Mouse (Mus musculus): Measurements from ENCODE around the gene Ccdc63. TPM values are rescaled to one million over a fixed set of nuclear protein-coding genes. Genes with fewer than 3 reads are reported as not detected.

Ccdc63 gene
- polyA plus RNA-seq, 1 experiment from 2014 or later, result 0.19 TPM

DNA sequence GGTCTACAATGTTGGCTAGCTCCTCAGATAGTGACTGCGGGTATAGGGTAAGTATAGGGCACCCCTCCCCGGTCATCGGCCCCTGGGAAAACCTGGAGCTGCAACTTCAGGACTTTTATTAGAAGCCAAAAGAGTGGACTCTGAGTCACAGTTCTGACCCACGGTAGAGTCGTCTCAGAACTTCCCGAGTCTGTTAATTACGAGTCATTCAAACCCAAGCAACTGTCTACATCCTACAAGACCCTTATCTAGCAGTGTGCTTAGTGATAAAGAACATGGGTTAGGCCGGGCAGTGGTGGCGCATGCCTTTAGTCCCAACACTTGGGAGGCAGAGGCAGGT, 7.6 kb downstream of the Ccdc63 start:
- Histone ChIP-seq H3K4me1 (ENCODE audit: control insufficient read depth, insufficient read depth, low read depth, low read length) (peaks cover 8% of the 10 kb centered on the region), H3K4me3 (ENCODE audit: low read length) (no peak overlapping the region), H3K27ac (ENCODE audit: low read depth, low read length) (no peak overlapping the region), H3K36me3 (ENCODE audit: control insufficient read depth, insufficient read depth, low read length) (no peaks in the 10 kb centered on the region), H3K4me2 (ENCODE audit: low read length) (no peak overlapping the region), H3K9ac (ENCODE audit: low read depth, low read length) (no peak overlapping the region), H3K9me3 (ENCODE audit: control insufficient read depth, low read length) (no peaks in the 10 kb centered on the region), H3K27me3 (replicated peaks; ENCODE audit: control insufficient read depth, insufficient read depth, low read length) (peaks cover 6% of the 10 kb centered on the region)
- ATAC-seq, result no peak
- 94% methylated on average over 9 of the region's 9 CpGs for WGBS

DNA sequence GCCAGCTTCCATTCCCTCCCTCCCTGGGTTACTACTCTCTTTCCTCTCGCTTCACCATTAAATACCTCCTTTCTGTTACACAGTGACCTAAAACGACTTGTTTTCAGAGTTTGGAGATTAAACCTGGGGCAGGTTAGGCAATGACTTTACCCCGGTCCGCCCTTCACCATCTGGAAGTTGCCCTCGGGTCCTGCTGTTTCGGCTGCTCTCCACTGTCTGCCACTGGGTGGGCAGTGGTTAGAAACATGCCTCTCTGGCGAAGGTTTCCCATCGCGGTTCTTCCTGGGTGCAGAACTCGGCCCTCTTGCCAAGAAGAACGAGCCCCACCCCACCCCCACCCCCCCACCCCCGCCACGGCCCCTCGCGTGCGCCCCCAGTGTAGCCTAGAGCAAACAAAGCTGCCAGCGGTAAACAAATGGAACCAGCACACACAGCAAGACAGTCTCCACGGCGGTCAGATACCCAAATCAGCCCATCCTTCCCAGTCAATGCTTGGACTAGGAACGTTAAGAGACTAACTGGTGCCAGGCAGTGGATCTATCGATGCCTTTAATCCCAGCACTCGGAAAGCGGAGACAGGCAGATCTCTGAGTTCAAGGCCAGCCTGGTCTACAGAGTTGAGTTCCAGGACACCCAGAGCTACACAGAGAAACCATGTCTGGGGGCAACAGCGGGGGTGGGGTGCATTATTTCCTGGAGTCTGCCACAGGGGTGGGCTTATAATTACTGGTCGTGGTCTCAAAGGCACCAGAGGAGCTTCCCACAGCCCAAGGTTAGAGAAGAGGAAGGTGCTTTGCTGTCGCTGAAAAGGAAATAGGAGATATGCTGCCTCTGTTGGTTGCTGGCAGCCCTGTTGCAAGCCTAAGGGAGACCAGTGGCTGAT, 8.2 kb downstream of the Ccdc63 start:
- no peak overlapping the region for H3K27ac ChIP-seq (ENCODE audit: low read depth, low read length)
- H3K4me1 ChIP-seq (ENCODE audit: control insufficient read depth, insufficient read depth, low read depth, low read length), result peaks cover 8% of the 10 kb centered on the region
- 0 out of 2 replicates have a peak, but pooled peaks have one; percentile 24 for ATAC-seq
- peak overlapping the region; percentile 35; the same call in 1 of the 2 replicates for H3K9ac ChIP-seq (ENCODE audit: low read depth, low read length)
- H3K36me3 ChIP-seq (ENCODE audit: control insufficient read depth, insufficient read depth, low read length), result no peaks in the 10 kb centered on the region
- peak overlapping the region; percentile 29 for H3K4me3 ChIP-seq (ENCODE audit: low read length)
- H3K9me3 ChIP-seq (ENCODE audit: control insufficient read depth, low read length), result no peaks in the 10 kb centered on the region
- 28% methylated on average over 21 of the region's 26 CpGs for WGBS
- peak overlapping the region; percentile 59 for H3K4me2 ChIP-seq (ENCODE audit: low read length)
- H3K27me3 ChIP-seq (replicated peaks; ENCODE audit: control insufficient read depth, insufficient read depth, low read length), result peaks cover 6% of the 10 kb centered on the region

DNA sequence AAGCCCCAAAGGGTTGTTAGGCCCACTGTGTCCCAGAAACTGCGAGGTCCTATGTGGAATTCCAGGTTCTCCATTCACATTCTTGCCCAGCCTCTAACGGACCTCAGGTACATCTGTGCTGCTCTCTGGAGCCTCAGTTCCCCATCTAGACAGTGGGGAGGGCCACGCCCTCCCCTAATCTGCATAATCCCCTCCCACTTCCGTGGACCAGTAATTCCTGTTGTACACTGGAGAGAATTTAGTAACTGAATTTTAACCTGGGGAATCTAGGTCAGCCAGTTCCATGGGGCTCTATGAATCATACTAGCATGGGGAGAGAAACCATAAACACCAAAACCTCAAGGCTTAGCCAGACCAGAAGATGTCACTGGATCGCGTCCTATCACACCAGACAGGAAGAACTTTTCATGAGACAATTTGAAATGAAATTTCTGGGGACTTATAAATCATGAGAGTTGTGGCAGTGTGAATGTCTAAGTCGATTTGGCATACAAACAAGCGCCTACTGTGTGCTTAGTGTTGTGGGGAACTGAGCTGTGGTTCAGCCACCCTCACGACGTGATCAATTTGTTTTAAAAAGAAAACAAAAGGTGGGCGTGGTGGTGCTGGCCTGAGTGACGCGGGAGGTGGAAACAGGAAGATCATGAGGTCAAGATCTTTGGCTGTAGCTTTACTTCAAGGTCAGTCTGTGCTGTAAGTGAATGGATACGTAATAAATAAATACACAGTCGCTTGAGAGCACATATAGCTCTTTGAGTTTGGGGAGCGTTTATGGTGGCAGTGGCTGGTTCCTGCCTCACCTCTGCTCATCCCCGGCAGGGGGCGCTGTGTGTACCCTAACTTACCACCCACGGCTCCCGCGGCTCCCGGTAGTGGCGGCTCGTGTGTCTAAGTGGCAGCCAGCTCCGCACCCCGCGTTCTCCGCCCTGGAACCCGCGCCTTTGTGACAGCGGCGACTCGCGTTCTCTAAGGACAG, 9.3 kb downstream of the Ccdc63 start:
- H3K4me3 ChIP-seq (ENCODE audit: low read length), result peak overlapping the region; percentile 29
- 10% methylated on average over 34 of the region's 34 CpGs for WGBS
- H3K4me1 ChIP-seq (ENCODE audit: control insufficient read depth, insufficient read depth, low read depth, low read length), result peaks cover 8% of the 10 kb centered on the region
- H3K27ac ChIP-seq (ENCODE audit: low read depth, low read length), result no peak overlapping the region
- H3K27me3 ChIP-seq (replicated peaks; ENCODE audit: control insufficient read depth, insufficient read depth, low read length), result peaks cover 6% of the 10 kb centered on the region
- no peaks in the 10 kb centered on the region for H3K9me3 ChIP-seq (ENCODE audit: control insufficient read depth, low read length)
- peak overlapping the region; percentile 59 for H3K4me2 ChIP-seq (ENCODE audit: low read length)
- H3K9ac ChIP-seq (ENCODE audit: low read depth, low read length), result peak overlapping the region; percentile 35
- H3K36me3 ChIP-seq (ENCODE audit: control insufficient read depth, insufficient read depth, low read length), result no peaks in the 10 kb centered on the region
- 0 out of 2 replicates have a peak, but pooled peaks have one; percentile 27 for ATAC-seq

DNA sequence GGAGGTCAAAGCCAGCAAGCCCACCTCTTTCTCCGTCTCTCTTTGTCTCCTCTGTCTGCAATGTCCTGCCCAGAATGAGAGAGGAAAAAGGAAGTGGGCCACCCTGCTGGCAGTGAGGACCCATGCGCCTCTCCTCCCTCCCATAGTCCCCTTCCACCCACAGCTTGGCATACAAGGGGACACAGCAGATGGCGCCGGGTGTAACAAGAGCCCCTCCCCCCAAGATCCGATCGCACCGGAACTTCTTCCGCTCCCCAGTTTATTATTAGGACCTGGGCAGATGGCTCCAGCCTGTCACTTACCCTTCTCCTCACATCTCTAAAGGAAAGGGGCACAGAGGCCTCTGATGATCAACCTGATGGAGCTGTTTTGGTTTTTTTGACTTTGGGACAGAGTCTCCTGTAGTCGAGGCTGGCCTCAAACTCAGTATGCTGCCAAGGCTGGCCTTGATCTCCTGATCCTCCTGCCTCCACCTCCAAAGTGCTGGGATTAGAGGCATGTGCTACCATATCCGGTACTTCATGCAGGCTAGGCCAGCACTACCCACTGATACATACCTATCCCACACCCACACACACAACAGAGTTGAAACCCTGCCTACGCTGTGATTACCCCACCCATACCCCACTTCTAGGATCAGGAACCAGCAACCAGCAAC, 10.2 kb downstream of the Ccdc63 start:
- Histone ChIP-seq H3K27ac (ENCODE audit: low read depth, low read length) (no peak overlapping the region), H3K9me3 (ENCODE audit: control insufficient read depth, low read length) (no peaks in the 10 kb centered on the region), H3K4me2 (ENCODE audit: low read length) (no peak overlapping the region), H3K36me3 (ENCODE audit: control insufficient read depth, insufficient read depth, low read length) (no peaks in the 10 kb centered on the region), H3K4me3 (ENCODE audit: low read length) (no peak overlapping the region), H3K9ac (ENCODE audit: low read depth, low read length) (no peak overlapping the region), H3K27me3 (replicated peaks; ENCODE audit: control insufficient read depth, insufficient read depth, low read length) (peaks cover 6% of the 10 kb centered on the region), H3K4me1 (ENCODE audit: control insufficient read depth, insufficient read depth, low read depth, low read length) (peaks cover 8% of the 10 kb centered on the region)
- ATAC-seq, result no peak
- WGBS, result 69% methylated on average over 11 of the region's 11 CpGs

DNA sequence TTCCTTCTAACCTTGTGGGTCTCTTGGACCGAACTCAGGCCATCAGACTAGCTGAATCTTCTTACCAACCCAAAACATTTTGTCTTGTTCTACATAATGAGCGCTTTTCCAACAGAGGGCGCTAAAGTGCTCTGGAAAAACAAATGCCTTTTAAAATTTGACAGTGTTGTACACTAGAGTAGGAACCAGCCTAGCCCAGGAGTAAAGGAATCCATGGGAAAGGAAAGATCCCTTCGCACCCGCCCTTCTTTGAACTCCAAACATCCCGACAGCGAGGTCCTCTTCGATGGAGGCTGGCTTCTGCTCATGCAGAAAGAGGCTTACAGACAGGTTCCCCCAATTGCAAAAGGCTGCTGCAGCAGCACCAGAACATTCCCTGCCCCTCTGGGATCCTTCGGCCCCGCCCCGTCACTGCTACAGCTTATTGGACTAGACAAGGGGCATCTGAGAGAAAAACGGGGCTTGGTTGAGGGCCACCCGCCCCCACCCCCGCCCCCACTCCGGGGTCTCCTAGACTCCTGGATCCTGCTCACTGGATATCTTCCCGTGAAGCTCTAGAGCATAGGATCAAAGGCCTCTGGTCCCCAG, 11.5 kb downstream of the Ccdc63 start:
- peak overlapping the region; percentile 41 for H3K4me2 ChIP-seq (ENCODE audit: low read length)
- peak; percentile 67 for ATAC-seq

DNA sequence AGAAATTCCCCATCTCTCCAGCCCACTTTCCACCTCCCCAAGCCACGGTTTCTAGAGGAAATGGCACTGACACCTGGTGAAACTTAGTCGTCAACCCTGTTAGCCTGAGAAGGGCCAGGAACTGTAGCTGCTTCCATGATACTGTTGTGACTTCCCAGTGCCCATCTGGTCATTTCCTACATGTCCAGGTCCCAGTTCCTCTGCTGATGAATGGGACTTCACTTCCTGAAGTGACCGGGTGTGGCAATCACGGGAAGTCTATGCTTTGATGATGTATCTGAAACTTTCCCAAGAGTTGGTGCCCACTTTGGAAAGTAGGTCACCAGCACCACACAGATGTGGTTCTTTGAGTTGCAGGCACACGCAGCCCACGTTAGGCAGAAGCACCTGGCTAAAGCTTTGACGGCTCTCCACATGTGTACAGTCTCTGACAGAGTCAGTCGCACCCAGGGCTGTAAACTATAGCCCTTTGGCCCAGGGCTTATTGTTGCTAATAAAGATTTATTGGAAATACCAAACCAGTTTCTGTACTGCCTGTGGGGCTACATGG, 15.3 kb downstream of the Ccdc63 start:
- Histone ChIP-seq H3K4me3 (ENCODE audit: low read length) (no peak overlapping the region), H3K4me1 (ENCODE audit: control insufficient read depth, insufficient read depth, low read depth, low read length) (0 out of 2 replicates have a peak, but pooled peaks cover 2% of the 10 kb centered on the region), H3K27me3 (replicated peaks; ENCODE audit: control insufficient read depth, insufficient read depth, low read length) (no peaks in the 10 kb centered on the region), H3K27ac (ENCODE audit: low read depth, low read length) (no peak overlapping the region), H3K36me3 (ENCODE audit: control insufficient read depth, insufficient read depth, low read length) (no peaks in the 10 kb centered on the region), H3K4me2 (ENCODE audit: low read length) (no peak overlapping the region), H3K9me3 (ENCODE audit: control insufficient read depth, low read length) (no peaks in the 10 kb centered on the region), H3K9ac (ENCODE audit: low read depth, low read length) (no peak overlapping the region)
- 82% methylated on average over 8 of the region's 8 CpGs for WGBS
- ATAC-seq, result no peak

More for the DNA sequence above, 11.5 kb downstream of the Ccdc63 start:
- 0 out of 2 replicates have a peak overlapping the region, but pooled peaks have one; percentile 13 for H3K9ac ChIP-seq (ENCODE audit: low read depth, low read length)
- no peaks in the 10 kb centered on the region for H3K9me3 ChIP-seq (ENCODE audit: control insufficient read depth, low read length)
- H3K27me3 ChIP-seq (replicated peaks; ENCODE audit: control insufficient read depth, insufficient read depth, low read length), result peaks cover 6% of the 10 kb centered on the region
- 34% methylated on average over 16 of the region's 16 CpGs for WGBS
- H3K27ac ChIP-seq (ENCODE audit: low read depth, low read length), result no peak overlapping the region
- no peak overlapping the region for H3K4me3 ChIP-seq (ENCODE audit: low read length)
- H3K36me3 ChIP-seq (ENCODE audit: control insufficient read depth, insufficient read depth, low read length), result no peaks in the 10 kb centered on the region
- peaks cover 8% of the 10 kb centered on the region for H3K4me1 ChIP-seq (ENCODE audit: control insufficient read depth, insufficient read depth, low read depth, low read length)

DNA sequence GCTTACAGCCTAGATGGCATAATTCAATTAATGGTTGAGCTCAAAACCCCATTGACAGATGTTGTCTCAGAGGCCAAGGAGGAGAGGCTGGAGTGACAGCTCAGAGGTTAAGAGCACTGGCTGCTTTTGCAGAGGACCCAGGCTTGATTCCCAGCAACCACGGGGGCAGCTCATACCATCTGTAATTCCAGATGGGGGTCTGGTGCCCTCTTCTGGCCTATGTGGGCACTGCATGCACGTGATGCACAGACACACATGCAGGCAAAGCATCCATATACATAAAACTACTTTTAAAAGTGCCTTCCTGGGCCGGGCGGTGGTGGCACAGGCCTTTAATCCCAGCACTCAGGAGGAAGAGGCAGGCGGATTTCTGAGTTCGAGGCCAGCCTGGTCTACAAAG, 24.4 kb downstream of the Ccdc63 start:
- no peak for ATAC-seq
- WGBS, result 88% methylated on average over 6 of the region's 6 CpGs
- no peaks in the 10 kb centered on the region for H3K27me3 ChIP-seq (replicated peaks; ENCODE audit: control insufficient read depth, insufficient read depth, low read length)

DNA sequence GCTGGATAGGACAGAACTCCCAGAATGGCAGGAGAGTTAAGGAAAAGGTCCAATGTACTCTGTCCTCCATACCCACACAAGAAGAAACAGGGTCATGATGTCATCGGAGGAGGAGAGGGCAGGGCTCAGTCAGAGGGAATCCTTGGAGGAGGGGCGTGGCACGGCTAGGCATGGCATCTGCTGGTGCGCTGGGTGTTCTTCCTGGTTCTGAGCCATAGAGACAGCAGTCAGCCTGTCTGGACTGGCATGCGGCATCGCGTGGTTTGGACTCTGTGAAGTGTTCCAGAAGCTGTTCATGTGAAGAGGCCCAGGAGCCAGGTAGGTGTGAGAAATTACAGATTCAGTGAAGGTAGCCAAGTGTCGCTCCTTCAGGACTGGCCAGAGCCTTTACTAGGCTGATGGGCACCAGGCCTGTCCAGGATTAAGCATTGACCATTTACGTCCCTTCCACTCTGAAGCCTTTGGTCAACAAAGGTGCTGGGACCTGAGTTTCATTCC, 25.3 kb downstream of the Ccdc63 start:
- no peaks in the 10 kb centered on the region; the same call in 1 of the 2 replicates for H3K9me3 ChIP-seq (ENCODE audit: control insufficient read depth, low read length)
- WGBS, result 95% methylated on average over 9 of the region's 9 CpGs
- no peak for ATAC-seq

More for the DNA sequence above, 24.4 kb downstream of the Ccdc63 start:
- Histone ChIP-seq H3K9me3 (ENCODE audit: control insufficient read depth, low read length) (no peaks in the 10 kb centered on the region; the same call in 1 of the 2 replicates), H3K27ac (ENCODE audit: low read depth, low read length) (no peak overlapping the region), H3K4me3 (ENCODE audit: low read length) (no peak overlapping the region), H3K9ac (ENCODE audit: low read depth, low read length) (no peak overlapping the region), H3K4me2 (ENCODE audit: low read length) (no peak overlapping the region), H3K36me3 (ENCODE audit: control insufficient read depth, insufficient read depth, low read length) (no peaks in the 10 kb centered on the region), H3K4me1 (ENCODE audit: control insufficient read depth, insufficient read depth, low read depth, low read length) (no peaks in the 10 kb centered on the region)

More for the DNA sequence above, 25.3 kb downstream of the Ccdc63 start:
- no peak overlapping the region for H3K4me2 ChIP-seq (ENCODE audit: low read length)
- no peak overlapping the region for H3K9ac ChIP-seq (ENCODE audit: low read depth, low read length)
- no peak overlapping the region for H3K27ac ChIP-seq (ENCODE audit: low read depth, low read length)
- H3K27me3 ChIP-seq (replicated peaks; ENCODE audit: control insufficient read depth, insufficient read depth, low read length), result no peaks in the 10 kb centered on the region
- H3K36me3 ChIP-seq (ENCODE audit: control insufficient read depth, insufficient read depth, low read length), result no peaks in the 10 kb centered on the region
- no peaks in the 10 kb centered on the region for H3K4me1 ChIP-seq (ENCODE audit: control insufficient read depth, insufficient read depth, low read depth, low read length)
- no peak overlapping the region for H3K4me3 ChIP-seq (ENCODE audit: low read length)

Measured in hindbrain, embryonic 16.5 days (tissue).